In the genomic region with DNA sequence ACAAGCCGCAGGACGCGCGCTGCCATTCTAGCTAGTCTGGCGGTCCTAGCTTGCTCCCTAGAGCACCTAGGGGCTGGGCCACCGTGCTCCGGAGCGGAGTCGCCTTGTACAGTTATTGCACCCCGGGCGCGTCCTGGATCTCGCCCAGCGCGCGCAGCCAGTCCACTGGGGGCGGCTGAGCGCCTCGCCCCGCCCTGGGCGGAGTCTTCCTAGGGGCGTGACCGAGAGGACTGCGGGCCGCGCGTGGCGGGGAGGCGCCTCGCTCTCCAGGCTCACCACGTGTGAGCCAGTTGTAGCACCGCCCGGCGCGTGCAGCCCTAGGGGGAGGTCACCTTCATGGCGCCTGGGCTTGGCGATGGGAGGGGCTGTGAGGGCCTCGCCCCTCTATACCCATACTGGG, we compare ENCODE assay signal across 8 mouse cellular contexts. TPM values are rescaled to one million over a fixed set of nuclear protein-coding genes. Genes with fewer than 3 reads are reported as not detected.
A peak's percentile ranks its signal among the peaks of the same experiment; 100 is the strongest.
DNase-seq lines count a peak whose midpoint lies in the region; ATAC-seq and TF ChIP-seq lines count a peak whose summit lies in the region.

No protein-coding gene starts in this region.

- TF ChIP-seq CTCF in lung, postnatal 0 days (IDR thresholded peaks at IDR 0.05) = peak; percentile 44; the same call in 1 of the 2 replicates

- peak; percentile 72 for ATAC-seq in hindbrain, embryonic 11.5 days (ENCODE audit: low FRiP score)
- peak; percentile 85 for ATAC-seq in lung, postnatal 0 days

- no peaks in the 10 kb centered on the region for H3K9me3 ChIP-seq in hindbrain, embryonic 11.5 days (ENCODE audit: control insufficient read depth, low read length)
- H3K9me3 ChIP-seq in lung, postnatal 0 days (ENCODE audit: low read length) = no peaks in the 10 kb centered on the region

- WGBS in hindbrain, embryonic 11.5 days = under 1% methylated on average over 38 of the region's 38 CpGs
- WGBS in lung, postnatal 0 days = under 1% methylated on average over 36 of the region's 38 CpGs

- no peaks in the 10 kb centered on the region for H3K36me3 ChIP-seq in hindbrain, embryonic 11.5 days (ENCODE audit: control insufficient read depth, insufficient read depth, low read length)
- no peaks in the 10 kb centered on the region for H3K36me3 ChIP-seq in lung, postnatal 0 days (ENCODE audit: insufficient read depth, low read length)

- no peaks in the 10 kb centered on the region for H3K27me3 ChIP-seq in hindbrain, embryonic 11.5 days (ENCODE audit: control insufficient read depth, insufficient read depth, low read length)
- no peaks in the 10 kb centered on the region for H3K27me3 ChIP-seq in lung, postnatal 0 days (replicated peaks; ENCODE audit: insufficient read depth, low read length)

- H3K9ac ChIP-seq in hindbrain, embryonic 11.5 days (ENCODE audit: low read depth, low read length) = peak overlapping the region; percentile 96
- no peak overlapping the region for H3K9ac ChIP-seq in lung, postnatal 0 days (replicated peaks; ENCODE audit: low read depth)

- peak overlapping the region; percentile 87 for H3K4me2 ChIP-seq in hindbrain, embryonic 11.5 days (replicated peaks; ENCODE audit: low read depth, low read length)
- H3K4me2 ChIP-seq in lung, postnatal 0 days (replicated peaks; ENCODE audit: low read depth, low read length) = peak overlapping the region; percentile 78

- TF ChIP-seq EP300 in lung, postnatal 0 days (IDR thresholded peaks at IDR 0.05) = no peak

- H3K4me1 ChIP-seq in hindbrain, embryonic 11.5 days (replicated peaks; ENCODE audit: control insufficient read depth, insufficient read depth, low read length) = peaks cover 9% of the 10 kb centered on the region; the same call in 1 of the 2 replicates
- H3K4me1 ChIP-seq in lung, postnatal 0 days (ENCODE audit: insufficient read depth, low read depth, low read length) = no peaks in the 10 kb centered on the region

- H3K4me3 ChIP-seq in hindbrain, embryonic 11.5 days (ENCODE audit: low read depth, low read length) = peak overlapping the region; percentile 79
- peak overlapping the region; percentile 85 for H3K4me3 ChIP-seq in lung, postnatal 0 days (ENCODE audit: low read depth, low read length)

- DNase-seq in MN1 (ENCODE audit: low spot score) = peak; percentile 98
- peak; percentile 87 for DNase-seq in cerebellum, adult 9-10 months
- peak; percentile 81 to 89 for DNase-seq in frontal cortex, adult 2 months (ENCODE audit: extremely low spot score in 1 of 2, low spot score in 1 of 2)
- DNase-seq in hindbrain, embryonic 11.5 days (ENCODE audit: low spot score) = peak; percentile 93
- DNase-seq in layer of hippocampus, postnatal 10 days (ENCODE audit: low spot score in 2 of 2) = peak; percentile 87 to 92
- DNase-seq in lung, postnatal 0 days (ENCODE audit: low spot score) = peak; percentile 98
- DNase-seq in ovary, postnatal 10 days (ENCODE audit: low spot score) = peak; percentile 78
- peak; percentile 85 for DNase-seq in thymus, postnatal 0 days (ENCODE audit: low spot score)

- H3K27ac ChIP-seq in hindbrain, embryonic 11.5 days (ENCODE audit: low read depth, low read length) = peak overlapping the region; percentile 99
- peak overlapping the region; percentile 97 for H3K27ac ChIP-seq in lung, postnatal 0 days (ENCODE audit: low read length)

RNA-seq across cellular contexts. Expression of a gene that starts 0.8 kb away (rescaled TPM):
- polyA plus RNA-seq in frontal cortex, adult 2 months (2012; rRNA removed) = 22.7 and 23.4 TPM in 2 replicates
- polyA plus RNA-seq in hindbrain, embryonic 11.5 days (2014; fragmentation: Nextera tagmentation; extraction: Ambion mirVana) = 18.6 and 20.7 TPM in 2 replicates
- 10 to 100 TPM; 37.5 to 38.1 TPM for total RNA-seq in layer of hippocampus, postnatal 10 days (2021)
- polyA plus RNA-seq in lung, postnatal 0 days (2015; fragmentation: Nextera tagmentation; extraction: Ambion mirVana) = 3.5 and 3.9 TPM in 2 replicates
- 0.91 and 1.2 TPM in 2 replicates for polyA plus RNA-seq in thymus, postnatal 0 days (2015; fragmentation: Nextera tagmentation; extraction: Ambion mirVana)

RNA-seq across cellular contexts. Expression of a gene that starts 16.1 kb away (rescaled TPM):
- polyA plus RNA-seq in frontal cortex, adult 2 months (2012; rRNA removed) = 9.2 and 9.7 TPM in 2 replicates
- 42.9 and 45.9 TPM in 2 replicates for polyA plus RNA-seq in hindbrain, embryonic 11.5 days (2014; fragmentation: Nextera tagmentation; extraction: Ambion mirVana)
- 10 to 100 TPM in 1 of 2 experiments, 1 to 10 TPM in 1; 9.9 to 12.1 TPM for total RNA-seq in layer of hippocampus, postnatal 10 days (2021)
- 17.3 TPM in 2 replicates for polyA plus RNA-seq in lung, postnatal 0 days (2015; fragmentation: Nextera tagmentation; extraction: Ambion mirVana)
- 7.2 and 7.4 TPM in 2 replicates for polyA plus RNA-seq in thymus, postnatal 0 days (2015; fragmentation: Nextera tagmentation; extraction: Ambion mirVana)

RNA-seq across cellular contexts. Expression of a gene that starts 16.7 kb away (rescaled TPM):
- 4.4 and 4.5 TPM in 2 replicates for polyA plus RNA-seq in frontal cortex, adult 2 months (2012; rRNA removed)
- polyA plus RNA-seq in hindbrain, embryonic 11.5 days (2014; fragmentation: Nextera tagmentation; extraction: Ambion mirVana) = 2.9 and 3.8 TPM in 2 replicates
- total RNA-seq in layer of hippocampus, postnatal 10 days (2021) = 1 to 10 TPM; 3.5 to 4.3 TPM
- polyA plus RNA-seq in lung, postnatal 0 days (2015; fragmentation: Nextera tagmentation; extraction: Ambion mirVana) = 10.7 and 14.6 TPM in 2 replicates
- polyA plus RNA-seq in thymus, postnatal 0 days (2015; fragmentation: Nextera tagmentation; extraction: Ambion mirVana) = 0.51 and 0.64 TPM in 2 replicates

RNA-seq across cellular contexts. Expression of a gene that starts 22.3 kb away (rescaled TPM):
- 99.0 and 113 TPM in 2 replicates for polyA plus RNA-seq in frontal cortex, adult 2 months (2012; rRNA removed)
- 8.2 and 8.5 TPM in 2 replicates for polyA plus RNA-seq in hindbrain, embryonic 11.5 days (2014; fragmentation: Nextera tagmentation; extraction: Ambion mirVana)
- total RNA-seq in layer of hippocampus, postnatal 10 days (2021) = 10 to 100 TPM; 35.3 to 35.4 TPM
- polyA plus RNA-seq in lung, postnatal 0 days (2015; fragmentation: Nextera tagmentation; extraction: Ambion mirVana) = not detected in 2 replicates
- not detected in 2 replicates for polyA plus RNA-seq in thymus, postnatal 0 days (2015; fragmentation: Nextera tagmentation; extraction: Ambion mirVana)

RNA-seq across cellular contexts. Expression of a gene that starts 54.9 kb away (rescaled TPM):
- 0.48 and 0.52 TPM in 2 replicates for polyA plus RNA-seq in frontal cortex, adult 2 months (2012; rRNA removed)
- polyA plus RNA-seq in hindbrain, embryonic 11.5 days (2014; fragmentation: Nextera tagmentation; extraction: Ambion mirVana) = 0.86 and 1.7 TPM in 2 replicates
- under 1 TPM; 0.30 to 0.58 TPM for total RNA-seq in layer of hippocampus, postnatal 10 days (2021)
- polyA plus RNA-seq in lung, postnatal 0 days (2015; fragmentation: Nextera tagmentation; extraction: Ambion mirVana) = 5.7 and 6.7 TPM in 2 replicates
- polyA plus RNA-seq in thymus, postnatal 0 days (2015; fragmentation: Nextera tagmentation; extraction: Ambion mirVana) = 1.4 and 1.6 TPM in 2 replicates

Comparison
In these comparisons a context has a peak if more than half of its experiments do, and no peak if none do; other contexts are left out.
1. Peak in every context shown above with its lines: DNase-seq, ATAC-seq, H3K4me3 ChIP-seq and H3K27ac ChIP-seq.